Mouse (Mus musculus) lung, postnatal 0 days (tissue): ENCODE measurements at regions not wholly inside any gene's neighbourhood (a gene's known extent, or its start where the extent isn't known, plus 50 kb on each side); places are given as distances from the start of the nearest gene placed in this dataset.

Source experiments
- CTCF ChIP-seq: IDR thresholded peaks from 2 replicates; pipeline ENCODE4 v1.5.1; 2016; ENCODE audit warnings: antibody characterized with exemption, mild to moderate bottlenecking
- EP300 ChIP-seq: IDR thresholded peaks from 2 replicates; pipeline ENCODE4 v1.6.1; 2016; ENCODE audit warnings: antibody characterized with exemption, mild to moderate bottlenecking, control low read depth

DNA sequence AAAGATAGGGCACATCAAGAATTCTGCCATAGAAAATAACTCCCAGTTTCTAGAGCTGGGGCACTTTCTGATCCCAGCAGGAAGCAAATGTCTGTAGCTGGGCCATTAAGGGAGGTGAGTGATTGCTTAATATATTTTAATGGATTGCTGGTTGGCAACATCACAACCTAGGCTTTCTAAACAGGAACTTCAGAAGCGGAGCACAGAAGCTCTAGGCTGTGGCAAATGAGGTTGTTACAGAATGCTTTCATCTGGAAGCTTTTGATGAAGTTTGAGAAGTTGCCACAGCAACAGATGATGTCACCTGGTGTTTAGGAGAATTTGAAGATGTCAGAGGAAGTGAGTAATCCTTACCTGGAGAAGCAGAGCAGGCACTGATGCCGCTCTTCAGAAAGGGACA is 95.3 kb downstream of the Plk2 start:
- TF ChIP-seq EP300, result no peak
- TF ChIP-seq CTCF, result no peak
